25 mouse cellular contexts compared by ENCODE assay signal in genomic region chr13:93368812-93369584, GRCm38 (mm10).
"Had no signal": no experiment of that assay in that cellular context is flagged by ENCODE, and none has a peak within 500 bp of the region (broad histone marks: within the 10 kb centered on the region; RNA-seq: fewer than 3 reads in every experiment).

No protein-coding gene starts in this region.

- H3K4me3 ChIP-seq: layer of hippocampus, adult 2 months; limb, embryonic 10.5 days; limb, embryonic 13.5 days; liver, embryonic 12.5 days; liver, embryonic 15.5 days; lung, embryonic 15.5 days; megakaryocyte, embryonic 14.5 days; midbrain, embryonic 10.5 days; midbrain, embryonic 13.5 days; myocyte; neural tube, embryonic 13.5 days; stomach, embryonic 15.5 days had no signal

- H3K9ac ChIP-seq: limb, embryonic 13.5 days; liver, embryonic 12.5 days; liver, embryonic 15.5 days; lung, embryonic 15.5 days; midbrain, embryonic 13.5 days; neural tube, embryonic 13.5 days; stomach, embryonic 15.5 days had no signal

- H3K36me3 ChIP-seq: limb, embryonic 13.5 days; liver, embryonic 15.5 days; lung, embryonic 15.5 days; neural tube, embryonic 13.5 days; stomach, embryonic 15.5 days had no signal

- H3K27ac ChIP-seq: kidney, postnatal 0 days; layer of hippocampus, adult 2 months; limb, embryonic 10.5 days; limb, embryonic 13.5 days; liver, embryonic 12.5 days; liver, embryonic 15.5 days; lung, embryonic 15.5 days; midbrain, embryonic 10.5 days; midbrain, embryonic 13.5 days; neural tube, embryonic 13.5 days; stomach, embryonic 15.5 days had no signal

- H3K9me3 ChIP-seq: limb, embryonic 10.5 days; limb, embryonic 13.5 days; liver, embryonic 15.5 days; lung, embryonic 15.5 days; megakaryocyte, embryonic 14.5 days; midbrain, embryonic 10.5 days; midbrain, embryonic 13.5 days; neural tube, embryonic 13.5 days; stomach, embryonic 15.5 days had no signal

- H3K27me3 ChIP-seq: limb, embryonic 13.5 days; liver, embryonic 12.5 days; liver, embryonic 15.5 days; lung, embryonic 15.5 days; megakaryocyte, embryonic 14.5 days; midbrain, embryonic 13.5 days; neural tube, embryonic 13.5 days; stomach, embryonic 15.5 days had no signal

- ATAC-seq: liver, embryonic 12.5 days; midbrain, embryonic 13.5 days; midbrain, embryonic 16.5 days had no signal

- H3K4me2 ChIP-seq: limb, embryonic 13.5 days; liver, embryonic 12.5 days; liver, embryonic 15.5 days; lung, embryonic 15.5 days; midbrain, embryonic 13.5 days; neural tube, embryonic 13.5 days; stomach, embryonic 15.5 days had no signal

- DNase-seq: kidney, postnatal 25 days; layer of hippocampus, adult 9-11 months; liver; lung, adult 18-20 months; lung, postnatal 10 days; lung, postnatal 36 days; retina, postnatal 1 day; right cerebral cortex, postnatal 25 days; spleen, adult 18-20 months; thymus, adult 2 months; thymus, postnatal 25 days had no signal

- H3K4me1 ChIP-seq: limb, embryonic 10.5 days; lung, embryonic 15.5 days; midbrain, embryonic 10.5 days; midbrain, embryonic 13.5 days; neural tube, embryonic 13.5 days; stomach, embryonic 15.5 days had no signal
